Mouse (Mus musculus) gastrocnemius, postnatal 4 days (tissue): ENCODE results near the gene Gm20772. TPM values are rescaled to one million over a fixed set of nuclear protein-coding genes. Genes with fewer than 3 reads are reported as not detected.
"Not testable (repeated sequence)": the region's sequence is repeated elsewhere in the genome, so short reads cannot be mapped to it uniquely, and the experiment has no call there.

ENCODE experiments used
- DNase-seq, 2 experiments: peaks; one replicate each; pipeline ENCODE4 v3.0.0; 2021 to 2022; ENCODE audit warnings: low spot score in 2 of 2, mixed read lengths in 2 of 2
- long read RNA-seq, 2 experiments: library from polyadenylated mRNA; stranded (forward); transcript quantifications; one replicate each; pipeline ENCODE4 v2.0.0; 2021
- total RNA-seq, 2 experiments: library from RNA; stranded (reverse); gene quantifications; 2 replicates each; pipeline ENCODE4 v1.2.3; 2021

Gm20772 gene
- not detected for total RNA-seq
- long read RNA-seq, experiment 1 = 0 reads
- long read RNA-seq, experiment 2 = 0 reads

GRCm38 (mm10) chrY:17874441-17874840 lies at the start of gene Gm20772, which contains the start of gene Gm20831:
TSS of gene Gm20772 (plus strand) at chrY:17874741.
TSS of gene Gm20831 (plus strand) at chrY:17874741.
- DNase-seq = not testable (repeated sequence)

- not testable (repeated sequence) for DNase-seq
Observed at GRCm38 (mm10) chrY:17846166-17846565, 28.4 kb upstream of the Gm20772 start, which contains the start of gene Gm21904. TSS of gene Gm21904 (minus strand) at chrY:17846266.

Other genes with a start within 250 kb of the Gm20772 start
- not detected for gene Gm21904, start 28.5 kb upstream of the Gm20772 start, total RNA-seq
- not detected for gene Gm20831, start within 50 bp of the Gm20772 start, total RNA-seq
- not detected for gene Srsy, start 62.6 kb downstream of the Gm20772 start, total RNA-seq
- not detected for gene Gm21764, start 187.1 kb downstream of the Gm20772 start, total RNA-seq
- not detected for gene Ssty1, start 214.4 kb downstream of the Gm20772 start, total RNA-seq